Mouse (Mus musculus) layer of hippocampus, postnatal 14 days (tissue): Measurements from ENCODE around the gene Nhlrc1. TPM values are rescaled to one million over a fixed set of nuclear protein-coding genes. Genes with fewer than 3 reads are reported as not detected.

Experiments
- DNase-seq, 2 experiments: peaks; one replicate each; pipeline ENCODE4 v3.0.0; 2021 to 2022; ENCODE audit warnings: low spot score in 2 of 2, mixed read lengths in 1 of 2
- long read RNA-seq, 2 experiments: library from polyadenylated mRNA; stranded (forward); transcript quantifications; one replicate each; pipeline ENCODE4 v2.0.0; 2021
- total RNA-seq, 2 experiments: library from RNA; stranded (reverse); gene quantifications; 2 replicates each; pipeline ENCODE4 v1.2.3; 2021

Gene Nhlrc1
- total RNA-seq, result 10 to 100 TPM; 15.8 to 16.7 TPM
- long read RNA-seq, experiment 1, transcript Nhlrc1-201 (1 exons, 2,294 nt), result major isoform, 21 of 21 reads
- long read RNA-seq, experiment 1, partial matches to known transcripts, result 0 of 21 reads
- long read RNA-seq, experiment 1, other reads (novel, unspliced or antisense), result 0 of 21 reads
- long read RNA-seq, experiment 2, transcript Nhlrc1-201 (1 exons, 2,294 nt), result major isoform, 32 of 32 reads
- long read RNA-seq, experiment 2, partial matches to known transcripts, result 0 of 32 reads
- long read RNA-seq, experiment 2, other reads (novel, unspliced or antisense), result 0 of 32 reads

- peak; percentile 81 to 85 for DNase-seq
Measured at GRCm38 (mm10) chr13:47014334-47015194, at the start of gene Nhlrc1. Gene Nhlrc1 (minus strand): TSS chr13:47014850.

- DNase-seq, result no peak
Measured at GRCm38 (mm10) chr13:47063985-47064760, 49.5 kb upstream of the Nhlrc1 start.

- DNase-seq, result no peak
Measured at GRCm38 (mm10) chr13:47062756-47063155, 48.1 kb upstream of the Nhlrc1 start.

DNA sequence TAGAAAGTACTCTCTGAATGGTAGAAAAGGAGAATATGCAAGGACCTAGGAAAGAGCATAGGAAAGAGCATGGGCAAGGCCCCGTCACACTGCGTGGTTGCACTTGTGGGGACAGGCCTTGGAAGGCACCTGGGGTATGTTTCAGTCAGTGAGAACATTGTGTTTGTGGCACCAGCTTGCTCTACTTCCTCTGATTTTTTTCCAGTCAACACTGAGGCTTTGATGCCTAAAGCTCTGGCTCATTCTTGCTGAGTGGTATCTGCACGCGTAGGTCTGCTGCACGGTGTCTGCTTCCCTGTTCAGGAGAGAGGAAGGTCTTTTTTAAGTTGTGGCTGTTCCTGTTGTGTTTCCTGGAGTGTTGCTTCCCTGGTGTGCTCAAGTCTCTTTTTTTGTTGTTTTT lies 42.1 kb upstream of the Nhlrc1 start:
- no peak for DNase-seq

GRCm38 (mm10) chr13:47056126-47056525 lies 41.5 kb upstream of the Nhlrc1 start:
- DNase-seq, result peak in 1 of 2 experiments; percentile 9

- DNase-seq, result no peak
Measured at GRCm38 (mm10) chr13:47053971-47054370, 39.3 kb upstream of the Nhlrc1 start.

DNA sequence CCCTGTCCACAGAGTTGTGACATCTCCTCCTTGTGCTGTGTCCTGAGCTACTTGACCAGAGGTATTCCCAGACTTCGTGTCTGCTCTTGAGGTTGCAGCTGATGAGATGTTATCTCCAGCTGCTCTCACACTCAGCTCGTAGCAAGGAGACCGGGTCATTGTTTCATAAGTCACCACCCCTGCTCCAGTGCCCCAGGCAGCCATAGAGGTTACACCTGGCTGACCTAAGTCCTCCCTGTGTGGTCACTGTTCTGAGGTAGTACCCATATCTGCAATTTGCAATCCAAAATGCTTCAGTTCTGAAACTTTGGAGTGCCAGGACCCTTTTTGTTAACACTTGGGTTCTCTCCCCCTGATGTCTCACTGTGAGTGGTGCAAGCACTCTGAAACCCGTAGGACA lies 35.4 kb upstream of the Nhlrc1 start:
- no peak for DNase-seq

DNA sequence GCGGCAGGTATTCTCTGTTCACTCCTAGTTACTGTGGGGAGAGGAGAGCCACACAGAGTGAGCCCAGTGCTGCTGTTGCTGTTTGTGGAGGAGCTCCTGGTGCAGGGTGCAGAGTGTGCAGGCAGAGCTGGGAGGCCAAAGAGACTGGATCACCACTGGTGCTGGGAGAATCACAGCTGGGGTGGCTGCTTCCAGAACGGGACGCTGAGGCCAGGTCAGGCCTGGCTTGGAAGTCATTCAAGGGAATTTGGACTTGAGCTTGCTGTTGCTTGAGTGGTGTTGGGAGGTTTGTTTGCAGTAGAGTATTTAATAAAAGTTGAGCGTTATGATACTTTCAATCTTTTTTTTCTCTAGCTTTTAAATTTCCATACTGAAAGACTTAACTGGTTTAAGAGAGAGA lies 33.3 kb upstream of the Nhlrc1 start:
- DNase-seq, result no peak

DNA sequence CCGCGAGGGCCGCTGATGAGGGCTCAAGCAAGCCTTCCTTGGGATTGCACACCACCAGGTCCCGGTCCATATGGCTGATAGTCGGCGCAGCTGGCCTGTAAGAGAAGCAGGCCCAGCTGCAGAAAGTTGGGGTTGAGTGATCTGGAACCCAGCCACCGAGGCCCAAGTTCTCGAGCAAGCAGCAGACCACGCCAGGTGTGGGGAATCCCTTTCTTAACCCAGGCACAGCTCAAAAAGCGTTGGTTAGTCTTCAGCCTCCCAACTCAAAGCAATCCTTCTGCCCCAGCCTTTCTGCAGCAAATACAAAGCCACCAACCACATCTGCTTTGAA lies 29.9 kb upstream of the Nhlrc1 start, which contains the start of gene Tpmt:
Tpmt (minus strand) TSS at position 121 of the 331 bp plus-strand sequence.
- DNase-seq, result no peak

DNA sequence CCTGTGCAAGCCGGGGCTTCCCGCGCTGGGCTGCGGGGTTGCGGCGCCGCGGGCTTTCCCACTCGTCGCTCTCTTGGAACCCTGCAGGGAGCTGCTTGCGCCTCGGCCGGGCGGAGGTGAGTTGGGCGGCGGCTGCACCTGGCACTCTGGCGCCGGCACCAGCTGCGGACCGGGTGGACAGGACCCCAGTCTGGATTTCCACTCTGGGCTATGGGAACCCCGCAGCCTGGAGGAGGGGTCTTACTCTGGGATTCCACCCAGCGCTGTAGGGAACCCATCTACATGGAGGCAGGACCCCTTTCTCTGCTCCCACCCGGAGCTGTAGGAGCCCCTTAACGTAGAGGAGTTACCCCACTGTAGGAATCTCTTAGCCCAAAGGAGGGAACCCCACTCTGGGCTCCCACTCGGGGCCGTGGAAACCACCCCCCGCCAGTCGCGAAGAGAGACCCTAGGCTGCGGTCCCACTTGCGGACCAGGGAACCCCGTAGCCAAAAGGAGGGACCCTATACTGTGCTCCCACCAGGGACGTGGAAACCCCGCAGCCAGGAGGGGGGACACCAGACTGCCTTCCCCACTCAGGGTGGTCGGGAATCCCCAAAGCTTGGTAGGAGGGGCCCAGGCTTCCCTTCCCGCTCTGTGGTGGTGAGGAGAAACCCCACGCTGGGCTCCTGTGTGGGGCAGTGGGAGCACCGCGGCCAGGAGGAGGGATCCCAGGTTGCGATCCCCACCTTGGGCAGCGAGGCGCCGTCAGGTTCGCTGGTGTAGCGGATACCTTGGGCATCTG lies 29.4 kb upstream of the Nhlrc1 start:
- peak in 1 of 2 experiments; percentile 12 for DNase-seq

GRCm38 (mm10) chr13:47043030-47043680 lies 28.5 kb upstream of the Nhlrc1 start, which contains the start of gene Kdm1b:
Gene Kdm1b (plus strand): TSS chr13:47043499.
- DNase-seq, result peak; percentile 97 to 98

DNA sequence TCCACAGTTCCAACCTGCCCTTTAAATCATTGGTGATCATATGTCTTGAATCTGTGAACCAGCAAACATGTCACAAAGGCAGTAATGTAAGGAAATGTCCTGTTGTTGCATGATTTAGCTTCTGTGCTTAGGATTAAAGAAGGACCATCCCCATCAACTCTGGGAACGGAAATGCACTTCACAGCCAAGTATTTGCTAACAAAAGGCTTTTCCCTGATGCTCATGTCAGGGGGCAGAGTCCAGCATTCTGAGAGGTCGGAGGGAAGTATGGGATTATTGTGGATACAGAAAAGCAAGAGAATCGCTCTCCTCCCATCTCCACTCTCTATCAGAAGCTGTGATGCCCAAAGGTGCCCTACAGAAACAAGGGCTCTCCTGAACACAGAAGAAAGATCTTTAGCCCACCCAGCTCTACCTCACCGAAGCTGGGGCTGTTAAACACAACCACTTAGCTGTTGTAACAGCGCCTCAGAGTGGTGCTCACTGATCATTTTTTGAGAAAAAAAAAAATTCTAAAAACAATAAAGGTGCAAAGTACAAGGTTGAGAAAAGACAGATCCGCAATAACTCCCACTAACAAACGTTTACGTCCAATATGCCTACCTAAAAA lies 27.5 kb upstream of the Nhlrc1 start:
- DNase-seq, result no peak

DNA sequence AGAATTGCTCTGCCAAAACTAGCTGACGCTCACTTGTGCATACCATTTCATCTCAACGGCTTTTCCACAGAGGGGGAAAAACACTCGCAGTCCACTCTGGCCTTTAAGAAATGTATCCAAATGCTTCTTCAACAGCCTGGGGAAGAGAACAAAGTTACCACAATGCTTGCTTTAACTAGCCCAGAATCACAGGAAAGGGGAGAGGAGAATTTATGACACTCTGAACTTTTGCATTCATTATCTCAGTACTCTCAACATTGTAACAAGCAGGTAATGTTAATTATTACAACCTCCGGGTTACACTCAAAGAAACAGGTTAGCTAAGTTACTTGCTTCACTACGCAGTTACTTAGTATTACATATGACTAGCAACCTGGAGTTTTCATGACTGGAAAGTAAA lies 25.4 kb upstream of the Nhlrc1 start:
- DNase-seq, result no peak

- DNase-seq, result no peak
Measured at GRCm38 (mm10) chr13:47037946-47038345, 23.3 kb upstream of the Nhlrc1 start.

DNA sequence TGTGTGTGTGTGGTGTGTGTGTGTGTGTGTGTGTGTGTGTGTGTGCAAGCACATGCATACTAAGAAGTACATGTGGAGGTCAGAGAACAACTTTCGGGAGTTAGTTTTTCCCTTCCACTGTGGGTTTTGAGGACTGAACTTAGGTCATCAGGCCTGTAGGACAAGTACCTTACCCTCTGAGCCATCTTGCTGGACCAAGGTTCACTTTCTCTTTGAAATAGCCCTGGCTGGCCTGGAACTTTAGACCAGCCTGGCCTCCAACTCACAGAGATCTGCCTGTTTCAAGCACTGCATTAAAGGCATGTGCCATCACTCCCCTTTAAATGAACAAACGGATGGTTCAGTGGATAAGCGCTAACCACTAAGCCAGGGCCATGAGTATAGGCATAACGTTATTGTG lies 19.0 kb upstream of the Nhlrc1 start:
- no peak for DNase-seq

- DNase-seq, result no peak
Measured at GRCm38 (mm10) chr13:47030376-47031107, 15.9 kb upstream of the Nhlrc1 start.

GRCm38 (mm10) chr13:47020798-47021197 lies 6.1 kb upstream of the Nhlrc1 start:
- DNase-seq, result no peak

DNA sequence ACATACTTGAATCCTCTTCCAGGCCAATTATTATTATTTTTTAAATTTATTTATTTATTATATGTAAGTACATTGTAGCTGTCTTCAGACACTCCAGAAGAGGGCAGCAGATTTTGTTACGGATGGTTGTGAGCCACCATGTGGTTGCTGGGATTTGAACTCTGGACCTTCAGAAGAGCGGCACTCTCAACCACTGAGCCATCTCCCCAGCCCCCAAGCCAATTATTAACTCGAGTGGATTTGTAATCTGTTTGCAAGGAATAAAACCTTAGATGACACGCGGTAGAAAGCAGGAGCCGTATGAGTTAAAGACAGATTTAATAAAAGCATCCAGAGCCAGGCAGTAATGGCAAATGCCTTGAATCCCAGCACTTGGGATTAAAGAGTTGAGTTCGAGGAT lies 5.1 kb upstream of the Nhlrc1 start:
- no peak for DNase-seq

DNA sequence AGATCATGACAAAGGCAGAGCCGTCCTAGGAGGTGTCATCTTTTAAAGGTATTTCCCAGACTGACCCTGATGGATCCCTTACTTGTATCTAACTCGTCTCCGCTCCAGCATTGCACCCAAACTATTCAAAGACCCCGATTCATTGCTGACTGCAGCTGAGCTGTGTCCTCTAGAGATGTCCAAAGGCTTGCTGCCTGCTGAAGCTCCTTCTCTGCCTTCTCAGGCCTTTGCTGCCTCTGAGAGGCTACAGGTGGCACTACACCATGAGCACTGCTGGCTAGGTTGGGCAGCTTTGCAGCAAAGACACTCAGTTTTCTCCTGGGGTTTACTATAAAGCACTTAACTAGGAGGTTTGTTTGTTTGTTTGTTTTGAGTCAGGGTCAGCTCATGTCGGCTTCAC lies 2.6 kb upstream of the Nhlrc1 start:
- DNase-seq, result peak; percentile 53 to 76
